Mouse (Mus musculus) bone marrow macrophage, adult 2 months (primary cell): ENCODE measurements at regions not wholly inside any gene's neighbourhood (a gene's known extent, or its start where the extent isn't known, plus 50 kb on each side); places are given as distances from the start of the nearest gene placed in this dataset.

ENCODE experiments used
- CTCF ChIP-seq: IDR thresholded peaks from 2 replicates; pipeline ENCODE4 v1.5.1; 2012; ENCODE audit warnings: low read depth, mild to moderate bottlenecking, low read length, moderate library complexity
- POLR2A ChIP-seq: IDR thresholded peaks from 2 replicates; pipeline ENCODE4 v1.6.1; 2012; ENCODE audit warnings: mild to moderate bottlenecking, low read depth, low read length, borderline replicate concordance

- TF ChIP-seq POLR2A (no peak), CTCF (no peak)
These were observed 204.9 kb upstream of the Gpr101 start for GRCm38 (mm10) chrX:57708501-57708900.
